Mouse (Mus musculus): ENCODE data around the gene Rpl37a.

Rpl37a gene

GRCm38 (mm10) chr1:72738946-72739680 is 28.0 kb downstream of the Rpl37a start:
- peak; percentile 76 to 77 for DNase-seq

- DNase-seq, result peak; percentile 20 to 26
Measured at GRCm38 (mm10) chr1:72739681-72740063, 28.6 kb downstream of the Rpl37a start.

DNA sequence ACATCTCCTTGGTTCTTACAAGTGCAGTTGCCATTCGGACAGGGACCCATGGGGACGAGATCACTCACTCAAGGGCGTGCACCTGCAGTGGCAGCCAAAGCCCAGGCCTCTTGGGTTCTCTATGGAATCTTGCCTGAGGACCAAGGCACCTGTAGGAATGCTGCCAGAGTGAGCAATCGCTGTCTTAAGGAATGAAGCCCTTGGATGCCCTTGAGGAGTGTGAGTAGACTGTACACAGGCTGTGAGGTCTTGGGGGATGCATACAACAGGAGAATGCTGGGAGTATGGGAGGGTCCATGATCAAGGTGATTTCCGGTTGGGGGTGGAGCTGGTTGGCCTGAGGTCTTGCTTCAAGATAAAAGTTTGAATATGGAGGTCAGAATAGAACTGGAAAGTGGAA is 30.3 kb downstream of the Rpl37a start:
- no peak for DNase-seq

GRCm38 (mm10) chr1:72744816-72745506 is 33.9 kb downstream of the Rpl37a start:
- no peak for DNase-seq

- DNase-seq, result peak; percentile 73 to 74
Measured at GRCm38 (mm10) chr1:72746382-72746781, 35.3 kb downstream of the Rpl37a start.

GRCm38 (mm10) chr1:72751371-72751781 is 40.3 kb downstream of the Rpl37a start:
- DNase-seq, result peak; percentile 58 to 72

DNA sequence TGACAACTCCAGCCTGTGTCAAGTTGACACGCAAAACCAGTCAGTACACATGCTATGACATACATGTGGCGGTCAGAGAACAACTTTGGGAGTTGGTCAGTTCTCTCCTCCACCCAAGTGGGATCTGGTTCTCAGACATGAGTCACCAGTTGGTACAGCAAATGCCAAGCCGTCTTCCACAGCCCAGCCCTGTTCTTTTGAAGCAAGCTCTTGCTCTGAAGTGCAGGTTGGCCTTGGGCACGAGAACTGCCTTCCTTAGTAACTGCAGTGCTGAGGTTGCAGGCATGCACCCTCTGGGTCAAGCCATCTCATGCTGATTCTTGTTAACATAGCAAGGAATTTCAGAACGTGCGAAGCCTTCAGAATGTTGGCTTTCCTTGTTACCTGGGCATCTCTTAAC is 42.1 kb downstream of the Rpl37a start:
- DNase-seq, result no peak

DNA sequence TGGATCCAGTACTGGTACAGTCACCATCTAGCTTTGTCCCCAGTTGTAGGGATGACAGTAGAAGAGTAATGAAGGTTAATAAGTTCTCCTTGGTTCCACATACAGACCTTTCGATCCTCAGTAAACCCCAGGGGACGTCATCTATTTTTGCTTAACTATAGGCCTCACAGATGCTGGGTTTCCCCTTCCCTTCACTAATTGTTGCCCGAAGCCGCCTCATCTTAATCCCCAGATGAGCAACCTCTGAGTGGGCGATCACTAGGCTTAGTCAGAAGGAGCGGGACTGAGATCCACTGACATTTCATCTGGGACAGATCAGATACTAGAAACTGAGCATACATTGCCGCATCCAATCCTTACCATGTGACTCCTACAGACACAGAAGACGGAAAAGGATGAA is 44.1 kb downstream of the Rpl37a start:
- DNase-seq, result no peak

DNA sequence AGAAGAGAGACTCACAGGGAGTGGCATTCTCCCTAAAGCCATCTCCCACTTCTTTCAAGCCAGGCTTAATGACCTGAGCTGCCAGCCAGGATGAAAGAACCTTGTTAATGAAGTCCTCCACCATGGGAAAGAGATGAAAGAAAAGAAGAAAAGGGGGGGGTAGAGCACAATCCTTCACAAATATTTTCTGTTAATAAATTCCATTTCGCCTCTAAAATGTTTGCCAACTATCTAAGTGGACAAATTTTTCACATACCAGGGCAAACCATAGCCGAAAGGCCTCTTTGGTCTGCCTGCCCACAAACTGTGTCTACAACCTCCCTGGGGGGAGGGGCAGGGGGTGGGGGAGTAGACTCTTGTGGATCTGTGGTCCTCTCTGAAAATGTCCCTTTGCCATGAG is 44.7 kb downstream of the Rpl37a start:
- no peak for DNase-seq

DNA sequence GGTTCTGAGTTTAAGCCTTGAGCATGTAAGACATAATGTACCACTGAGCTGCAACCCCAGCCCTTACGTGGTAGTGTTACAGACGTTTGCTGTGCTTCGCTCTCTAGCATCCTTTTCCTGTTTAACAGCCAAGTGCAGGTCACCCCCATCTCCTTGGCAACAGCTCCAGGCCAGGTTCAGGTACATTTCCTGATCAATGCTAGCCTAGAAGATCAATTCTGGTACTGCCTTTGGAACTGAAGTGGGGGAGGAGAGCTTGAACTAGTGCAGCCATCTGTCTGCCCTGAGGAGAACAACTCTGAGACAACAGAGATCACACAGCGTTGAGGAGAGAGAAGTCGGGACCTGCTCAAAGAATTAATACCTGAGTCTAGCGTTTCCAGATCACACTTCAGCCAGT is 48.7 kb downstream of the Rpl37a start:
- DNase-seq, result no peak
